Mouse (Mus musculus) forebrain, embryonic 10.5 days (tissue): ENCODE measurements around the gene D2hgdh. TPM values are rescaled to one million over a fixed set of nuclear protein-coding genes. Genes with fewer than 3 reads are reported as not detected.
"Not testable (repeated sequence)": the region's sequence is repeated elsewhere in the genome, so short reads cannot be mapped to it uniquely, and the experiment has no call there.

ENCODE experiments used
- DNase-seq: peaks from one replicate; pipeline ENCODE4 v3.0.0-alpha.2; 2017; ENCODE audit warnings: low spot score; ENCODE audit errors: extremely low spot score
- H3K27ac ChIP-seq: fragments of 300-500 bp; sonication (generic); 2 replicates; pipeline ENCODE4 v1.5.1; 2016; ENCODE audit warnings: mild to moderate bottlenecking
- H3K27me3 ChIP-seq: fragments of 300-500 bp; sonication (generic); 2 replicates; pipeline ENCODE4 v1.6.1; 2016; ENCODE audit warnings: mild to moderate bottlenecking; ENCODE audit not compliant: poor library complexity, severe bottlenecking
- H3K36me3 ChIP-seq: fragments of 300-500 bp; sonication (generic); replicated peaks from 2 replicates; pipeline ENCODE4 v1.6.1; 2016; ENCODE audit warnings: mild to moderate bottlenecking, moderate library complexity
- H3K4me1 ChIP-seq: fragments of 300-500 bp; sonication (generic); 2 replicates; pipeline ENCODE4 v1.6.1; 2016
- H3K4me3 ChIP-seq: fragments of 300-500 bp; sonication (generic); 2 replicates; pipeline ENCODE4 v1.5.1; 2016; ENCODE audit warnings: mild to moderate bottlenecking, moderate library complexity
- H3K9me3 ChIP-seq: fragments of 300-500 bp; sonication (generic); 2 replicates; pipeline ENCODE4 v1.6.1; 2016; ENCODE audit warnings: mild to moderate bottlenecking, moderate library complexity
- WGBS: fragments of 180-500 bp; shearing (Covaris S2); methylation state at CpG from one replicate; pipeline ENCODE4 v1.1.7; 2016; 5-methylcytosine and 5-hydroxymethylcytosine counted together
- polyA plus RNA-seq: library from polyadenylated mRNA; unstranded; fragments of >200 nt; fragmentation: Nextera tagmentation; extraction: Ambion mirVana; gene quantifications from 2 replicates; pipeline ENCODE4 v1.2.1, GENCODE M21; 2016

The D2hgdh gene
- polyA plus RNA-seq, 1 experiment from 2014 or later, result 13.3 TPM

DNA sequence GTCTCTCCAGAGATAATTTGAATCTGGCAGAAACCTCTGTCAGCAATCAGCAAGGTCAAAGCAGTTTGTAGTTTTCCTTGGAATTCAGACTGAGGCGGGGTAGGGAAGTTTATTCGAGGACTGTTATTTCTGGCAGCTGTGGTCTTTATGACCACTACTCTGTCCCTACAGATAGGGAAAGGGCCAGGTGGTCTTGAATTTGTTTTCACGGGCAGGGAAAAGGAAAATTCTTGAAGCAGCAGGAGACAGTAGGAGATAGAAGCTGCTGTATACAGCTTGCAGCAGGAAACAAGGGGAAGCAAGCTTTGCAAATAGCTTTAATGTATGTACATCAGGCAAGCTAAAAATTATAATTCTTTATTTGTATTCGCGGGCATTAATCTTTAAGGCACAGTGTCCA lies 76.6 kb downstream of the D2hgdh start:
- WGBS, result 87% methylated on average over 5 of the region's 5 CpGs
- H3K36me3 ChIP-seq, H3K4me1 ChIP-seq, H3K27me3 ChIP-seq, DNase-seq, H3K27ac ChIP-seq, H3K9me3 ChIP-seq, H3K4me3 ChIP-seq: not testable (repeated sequence)

Other genes with a start within 250 kb of the D2hgdh start
- 156 and 166 TPM in 2 replicates for gene Stk25, start 166.2 kb upstream of the D2hgdh start, polyA plus RNA-seq
- gene Bok, start 139.2 kb upstream of the D2hgdh start, polyA plus RNA-seq, result 50.9 and 55.3 TPM in 2 replicates
- 82.4 and 90.2 TPM in 2 replicates for gene Atg4b, start 73.4 kb upstream of the D2hgdh start, polyA plus RNA-seq
- gene Thap4, start 70.0 kb upstream of the D2hgdh start, polyA plus RNA-seq, result 48.2 and 48.8 TPM in 2 replicates
- gene Dtymk, start 23.0 kb upstream of the D2hgdh start, polyA plus RNA-seq, result 278 and 306 TPM in 2 replicates
- gene Ing5, start 20.9 kb upstream of the D2hgdh start, polyA plus RNA-seq, result 30.7 and 32.9 TPM in 2 replicates
- not detected in 2 replicates for gene Gal3st2, start 36.4 kb downstream of the D2hgdh start, polyA plus RNA-seq
- gene Gal3st2b, start 93.4 kb downstream of the D2hgdh start, polyA plus RNA-seq, result not detected in 2 replicates
- gene Gal3st2c, start 165.6 kb downstream of the D2hgdh start, polyA plus RNA-seq, result not detected in 2 replicates
- not detected in 2 replicates for gene Neu4, start 195.5 kb downstream of the D2hgdh start, polyA plus RNA-seq
- 0.11 TPM in 1 of 2 replicates, not detected in the other for gene Pdcd1, start 227.6 kb downstream of the D2hgdh start, polyA plus RNA-seq